Mouse (Mus musculus): ENCODE data around the gene Ccdc149. TPM values are rescaled to one million over a fixed set of nuclear protein-coding genes. Genes with fewer than 3 reads are reported as not detected.

Gene Ccdc149
- polyA plus RNA-seq, 1 experiment from 2014 or later: 0.68 TPM

DNA sequence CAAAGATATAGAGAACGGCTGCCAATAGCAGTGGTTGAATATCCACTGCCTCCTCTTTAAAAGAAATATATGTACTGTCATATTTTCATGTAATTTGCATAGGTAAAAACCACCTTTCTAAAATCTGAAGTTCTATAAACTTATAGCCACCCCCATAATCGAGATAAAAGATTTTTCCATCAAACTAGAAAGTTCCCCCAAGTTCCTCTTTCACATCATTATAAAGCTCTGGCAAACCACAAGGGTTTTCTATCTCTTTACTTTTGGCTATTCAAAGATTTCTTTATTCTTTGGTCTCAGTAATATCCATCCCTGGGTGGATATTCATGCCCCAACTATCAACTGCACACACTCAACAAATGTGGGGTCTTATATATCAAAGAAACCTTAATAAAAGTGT lies 8.9 kb downstream of the Ccdc149 start:
- H3K27ac ChIP-seq (replicated peaks; ENCODE audit: low read depth, low read length): no peak overlapping the region
- H3K36me3 ChIP-seq (ENCODE audit: control insufficient read depth, insufficient read depth, low read length): no peaks in the 10 kb centered on the region
- H3K4me1 ChIP-seq (ENCODE audit: control insufficient read depth, insufficient read depth, low read length): no peaks in the 10 kb centered on the region
- no peak for DNase-seq (ENCODE audit: low spot score)
- H3K9me3 ChIP-seq (ENCODE audit: control insufficient read depth, low read length): no peaks in the 10 kb centered on the region
- H3K9ac ChIP-seq (ENCODE audit: low read length): no peak overlapping the region
- no peak overlapping the region for H3K4me2 ChIP-seq (ENCODE audit: low read depth, severe bottlenecking)
- H3K27me3 ChIP-seq (ENCODE audit: control insufficient read depth, insufficient read depth, low read length): no peaks in the 10 kb centered on the region
- 75% methylated on average over 2 of the region's 2 CpGs for WGBS
- no peak overlapping the region for H3K4me3 ChIP-seq (ENCODE audit: low read depth, low read length)
- no peak for ATAC-seq (ENCODE audit: insufficient number of reproducible peaks, low FRiP score, low TSS enrichment, low read depth)

DNA sequence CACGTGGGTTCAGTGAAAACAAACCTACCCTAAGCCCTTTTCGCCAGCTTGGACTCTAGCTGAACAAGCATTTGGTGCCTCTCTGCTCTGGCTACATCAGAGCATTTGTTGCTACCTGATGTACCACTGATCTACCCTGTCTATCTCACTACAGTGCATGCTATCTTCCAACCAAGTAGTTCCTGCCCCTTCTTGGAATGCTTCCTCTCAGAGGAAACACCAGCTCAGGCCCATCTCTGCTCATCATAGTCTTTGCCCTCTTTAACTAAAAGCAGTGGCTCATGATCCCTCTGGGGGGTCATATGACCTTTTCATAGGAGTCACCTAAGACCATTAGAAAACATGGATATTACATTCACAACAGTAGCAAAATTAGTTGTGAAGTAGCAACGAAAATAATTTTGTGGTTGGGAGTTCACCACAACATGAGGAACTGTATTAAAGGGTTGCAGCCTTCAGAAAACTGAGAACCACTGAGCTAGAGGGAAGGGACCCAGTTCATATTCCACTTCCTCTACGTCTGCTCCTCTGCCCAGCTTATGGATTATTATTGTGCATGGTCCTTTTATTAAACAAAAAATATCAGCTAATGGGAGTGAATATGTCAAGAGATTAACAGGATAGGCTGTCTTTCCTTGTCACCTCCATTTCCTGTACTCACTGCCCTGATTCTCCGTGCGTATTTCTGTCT lies 9.7 kb downstream of the Ccdc149 start:
- Histone ChIP-seq H3K4me2 (ENCODE audit: low read depth, severe bottlenecking) (no peak overlapping the region), H3K27ac (replicated peaks; ENCODE audit: low read depth, low read length) (no peak overlapping the region), H3K4me3 (ENCODE audit: low read depth, low read length) (no peak overlapping the region), H3K4me1 (ENCODE audit: control insufficient read depth, insufficient read depth, low read length) (no peaks in the 10 kb centered on the region), H3K36me3 (ENCODE audit: control insufficient read depth, insufficient read depth, low read length) (no peaks in the 10 kb centered on the region), H3K27me3 (ENCODE audit: control insufficient read depth, insufficient read depth, low read length) (no peaks in the 10 kb centered on the region), H3K9ac (ENCODE audit: low read length) (no peak overlapping the region), H3K9me3 (ENCODE audit: control insufficient read depth, low read length) (no peaks in the 10 kb centered on the region)
- DNase-seq (ENCODE audit: low spot score): no peak
- no peak for ATAC-seq (ENCODE audit: insufficient number of reproducible peaks, low FRiP score, low TSS enrichment, low read depth)
- WGBS: 78% methylated on average over 6 of the region's 6 CpGs

DNA sequence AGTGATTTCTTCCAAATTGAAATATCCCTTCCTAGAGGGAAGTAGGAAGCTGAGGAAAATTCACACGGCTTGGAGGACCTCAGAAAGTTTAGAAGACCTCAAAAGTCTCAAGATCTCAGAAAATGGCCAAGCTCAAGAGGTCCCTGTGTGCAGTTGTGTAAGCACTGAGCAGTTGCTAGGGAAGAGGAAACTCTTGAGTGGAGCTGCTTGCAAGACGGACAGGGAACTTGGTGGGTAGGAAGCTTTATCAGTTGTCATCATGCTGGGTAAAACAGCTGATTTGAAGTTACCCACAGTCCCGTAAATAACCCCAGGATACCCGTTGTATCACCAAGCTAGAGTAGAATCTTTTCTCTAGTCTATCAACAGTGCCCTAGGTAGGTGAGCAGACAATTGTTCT lies 12.0 kb downstream of the Ccdc149 start:
- Histone ChIP-seq H3K4me3 (ENCODE audit: low read depth, low read length) (no peak overlapping the region), H3K9ac (ENCODE audit: low read length) (no peak overlapping the region), H3K4me1 (ENCODE audit: control insufficient read depth, insufficient read depth, low read length) (no peaks in the 10 kb centered on the region), H3K4me2 (ENCODE audit: low read depth, severe bottlenecking) (no peak overlapping the region), H3K27me3 (ENCODE audit: control insufficient read depth, insufficient read depth, low read length) (no peaks in the 10 kb centered on the region), H3K36me3 (ENCODE audit: control insufficient read depth, insufficient read depth, low read length) (no peaks in the 10 kb centered on the region), H3K9me3 (ENCODE audit: control insufficient read depth, low read length) (no peaks in the 10 kb centered on the region), H3K27ac (replicated peaks; ENCODE audit: low read depth, low read length) (no peak overlapping the region)
- WGBS: 83% methylated on average over 4 of the region's 4 CpGs
- ATAC-seq (ENCODE audit: insufficient number of reproducible peaks, low FRiP score, low TSS enrichment, low read depth) (no peak), DNase-seq (ENCODE audit: low spot score) (no peak)

DNA sequence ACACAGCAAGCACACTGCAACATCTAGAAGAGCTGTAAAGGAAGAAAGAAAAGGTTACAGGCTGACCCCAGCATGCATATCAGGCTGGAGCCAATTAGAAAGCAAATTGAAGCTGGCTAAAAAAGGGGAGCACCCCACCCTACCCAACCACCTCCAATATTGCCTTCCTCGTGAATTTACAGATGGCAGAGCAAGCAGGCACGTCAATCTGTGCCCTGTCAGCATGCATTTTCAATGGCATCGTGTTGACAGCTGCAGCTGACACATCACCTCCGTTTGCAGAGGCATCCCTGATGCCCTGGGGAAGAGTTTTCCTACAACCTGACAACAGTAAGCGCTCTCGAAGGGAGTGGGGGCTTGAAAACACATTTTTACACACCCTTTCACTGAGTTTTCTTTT lies 14.2 kb downstream of the Ccdc149 start:
- Histone ChIP-seq H3K4me2 (ENCODE audit: low read depth, severe bottlenecking) (no peak overlapping the region), H3K27ac (replicated peaks; ENCODE audit: low read depth, low read length) (no peak overlapping the region), H3K36me3 (ENCODE audit: control insufficient read depth, insufficient read depth, low read length) (no peaks in the 10 kb centered on the region), H3K4me1 (ENCODE audit: control insufficient read depth, insufficient read depth, low read length) (no peaks in the 10 kb centered on the region), H3K4me3 (ENCODE audit: low read depth, low read length) (no peak overlapping the region), H3K9ac (ENCODE audit: low read length) (no peak overlapping the region), H3K9me3 (ENCODE audit: control insufficient read depth, low read length) (no peaks in the 10 kb centered on the region), H3K27me3 (ENCODE audit: control insufficient read depth, insufficient read depth, low read length) (no peaks in the 10 kb centered on the region)
- 69% methylated on average over 6 of the region's 6 CpGs for WGBS
- no peak for DNase-seq (ENCODE audit: low spot score)
- ATAC-seq (ENCODE audit: insufficient number of reproducible peaks, low FRiP score, low TSS enrichment, low read depth): no peak

DNA sequence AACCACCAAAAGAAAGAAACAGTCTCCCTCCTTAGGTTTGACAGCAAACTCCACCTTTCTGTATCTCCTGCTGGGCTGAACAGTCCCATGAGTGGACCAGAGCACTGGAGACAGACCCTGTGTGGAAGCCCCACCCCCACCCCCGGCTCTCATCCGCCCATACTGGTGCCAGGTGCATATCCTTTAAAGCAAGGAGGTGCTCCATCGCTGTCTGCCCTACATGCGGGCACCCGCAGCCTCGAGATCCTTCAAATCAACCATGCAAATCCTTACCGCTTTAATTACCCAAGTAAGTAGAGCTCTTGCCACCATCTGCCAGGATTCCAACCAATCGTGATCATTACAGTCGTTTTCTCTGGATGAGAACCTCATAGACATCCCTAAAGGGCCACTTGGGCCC lies 20.5 kb downstream of the Ccdc149 start:
- no peak overlapping the region for H3K27ac ChIP-seq (replicated peaks; ENCODE audit: low read depth, low read length)
- no peaks in the 10 kb centered on the region for H3K9me3 ChIP-seq (ENCODE audit: control insufficient read depth, low read length)
- H3K36me3 ChIP-seq (ENCODE audit: control insufficient read depth, insufficient read depth, low read length): no peaks in the 10 kb centered on the region
- H3K4me1 ChIP-seq (ENCODE audit: control insufficient read depth, insufficient read depth, low read length): no peaks in the 10 kb centered on the region
- no peak overlapping the region for H3K4me2 ChIP-seq (ENCODE audit: low read depth, severe bottlenecking)
- no peak overlapping the region for H3K9ac ChIP-seq (ENCODE audit: low read length)
- no peak for ATAC-seq (ENCODE audit: insufficient number of reproducible peaks, low FRiP score, low TSS enrichment, low read depth)
- H3K27me3 ChIP-seq (ENCODE audit: control insufficient read depth, insufficient read depth, low read length): no peaks in the 10 kb centered on the region
- no peak for DNase-seq (ENCODE audit: low spot score)
- H3K4me3 ChIP-seq (ENCODE audit: low read depth, low read length): no peak overlapping the region
- 84% methylated on average over 9 of the region's 9 CpGs for WGBS

DNA sequence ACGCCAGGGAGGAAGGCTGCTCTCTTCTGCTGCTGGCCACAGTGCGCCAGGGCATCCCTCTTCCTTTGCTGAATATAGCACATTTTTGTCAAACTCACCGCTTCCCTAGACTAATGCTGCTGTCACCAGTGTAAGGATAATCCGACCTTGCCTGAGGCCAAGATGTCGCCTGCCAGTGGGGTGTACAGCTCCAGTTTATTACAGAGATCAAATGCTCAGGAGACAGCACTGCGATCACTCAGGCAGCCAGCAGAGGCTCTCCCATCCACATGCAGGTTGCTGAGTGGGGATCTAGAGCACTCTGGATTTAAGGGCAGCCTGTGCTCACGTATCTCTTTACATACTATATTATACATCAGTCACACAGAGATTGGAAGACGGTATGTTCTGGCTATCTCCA lies 22.1 kb downstream of the Ccdc149 start:
- ATAC-seq (ENCODE audit: insufficient number of reproducible peaks, low FRiP score, low TSS enrichment, low read depth) (no peak), DNase-seq (ENCODE audit: low spot score) (no peak)
- no peak overlapping the region for H3K4me2 ChIP-seq (ENCODE audit: low read depth, severe bottlenecking)
- no peak overlapping the region for H3K9ac ChIP-seq (ENCODE audit: low read length)
- H3K27me3 ChIP-seq (ENCODE audit: control insufficient read depth, insufficient read depth, low read length): no peaks in the 10 kb centered on the region
- H3K27ac ChIP-seq (replicated peaks; ENCODE audit: low read depth, low read length): no peak overlapping the region
- no peaks in the 10 kb centered on the region for H3K4me1 ChIP-seq (ENCODE audit: control insufficient read depth, insufficient read depth, low read length)
- H3K9me3 ChIP-seq (ENCODE audit: control insufficient read depth, low read length): no peaks in the 10 kb centered on the region
- WGBS: 70% methylated on average over 8 of the region's 8 CpGs
- no peak overlapping the region for H3K4me3 ChIP-seq (ENCODE audit: low read depth, low read length)
- no peaks in the 10 kb centered on the region for H3K36me3 ChIP-seq (ENCODE audit: control insufficient read depth, insufficient read depth, low read length)

DNA sequence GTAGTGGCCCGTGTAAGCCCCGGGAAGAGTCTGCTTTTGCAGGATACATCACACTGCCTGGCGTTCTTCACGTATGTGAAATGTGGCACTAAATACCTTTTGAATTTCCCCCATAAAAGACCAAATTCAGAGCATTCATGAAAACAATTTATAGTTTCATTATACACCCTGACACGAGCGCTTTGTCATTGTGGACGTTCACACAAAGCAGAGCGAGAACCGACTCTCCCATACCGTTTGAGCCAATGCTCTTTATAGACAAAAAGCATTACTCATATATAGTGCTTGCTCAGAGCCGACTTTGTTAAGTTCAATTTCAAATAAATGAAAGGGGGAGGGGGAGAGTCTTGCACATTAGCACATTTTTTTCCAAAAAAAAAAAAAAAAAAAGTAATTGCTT lies 31.0 kb downstream of the Ccdc149 start:
- no peaks in the 10 kb centered on the region; the same call in 1 of the 2 replicates for H3K9me3 ChIP-seq (ENCODE audit: control insufficient read depth, low read length)
- no peaks in the 10 kb centered on the region for H3K36me3 ChIP-seq (ENCODE audit: control insufficient read depth, insufficient read depth, low read length)
- no peak overlapping the region for H3K27ac ChIP-seq (replicated peaks; ENCODE audit: low read depth, low read length)
- ATAC-seq (ENCODE audit: insufficient number of reproducible peaks, low FRiP score, low TSS enrichment, low read depth) (no peak), DNase-seq (ENCODE audit: low spot score) (no peak)
- H3K9ac ChIP-seq (ENCODE audit: low read length): no peak overlapping the region
- no peak overlapping the region for H3K4me2 ChIP-seq (ENCODE audit: low read depth, severe bottlenecking)
- no peak overlapping the region for H3K4me3 ChIP-seq (ENCODE audit: low read depth, low read length)
- H3K4me1 ChIP-seq (ENCODE audit: control insufficient read depth, insufficient read depth, low read length): no peaks in the 10 kb centered on the region
- H3K27me3 ChIP-seq (ENCODE audit: control insufficient read depth, insufficient read depth, low read length): no peaks in the 10 kb centered on the region
- WGBS: 88% methylated on average over 11 of the region's 11 CpGs

DNA sequence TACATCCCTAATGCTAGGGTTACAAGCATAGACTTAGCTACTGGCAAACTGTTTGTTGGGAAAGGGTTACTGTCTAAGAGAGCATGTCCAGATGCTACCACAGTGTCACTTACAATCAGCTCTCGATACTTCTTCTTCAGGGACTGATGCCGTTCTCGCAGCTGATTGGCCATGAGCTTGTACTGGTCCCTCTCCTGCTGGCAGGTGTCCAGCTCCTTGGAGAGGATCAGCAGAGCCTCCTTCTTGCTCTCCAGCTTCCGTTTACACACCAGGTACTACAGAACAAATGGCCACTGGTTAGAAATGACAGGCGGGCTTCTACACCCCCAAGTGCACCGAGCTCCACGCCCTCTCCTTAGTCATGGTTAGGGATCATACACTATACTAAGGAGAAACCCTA lies 32.4 kb downstream of the Ccdc149 start:
- H3K27me3 ChIP-seq (ENCODE audit: control insufficient read depth, insufficient read depth, low read length): no peaks in the 10 kb centered on the region
- H3K4me2 ChIP-seq (ENCODE audit: low read depth, severe bottlenecking): no peak overlapping the region
- 87% methylated on average over 7 of the region's 7 CpGs for WGBS
- H3K36me3 ChIP-seq (ENCODE audit: control insufficient read depth, insufficient read depth, low read length): no peaks in the 10 kb centered on the region
- no peaks in the 10 kb centered on the region for H3K4me1 ChIP-seq (ENCODE audit: control insufficient read depth, insufficient read depth, low read length)
- no peak overlapping the region for H3K9ac ChIP-seq (ENCODE audit: low read length)
- ATAC-seq (ENCODE audit: insufficient number of reproducible peaks, low FRiP score, low TSS enrichment, low read depth) (no peak), DNase-seq (ENCODE audit: low spot score) (no peak)
- no peak overlapping the region for H3K4me3 ChIP-seq (ENCODE audit: low read depth, low read length)
- H3K9me3 ChIP-seq (ENCODE audit: control insufficient read depth, low read length): no peaks in the 10 kb centered on the region; the same call in 1 of the 2 replicates
- no peak overlapping the region for H3K27ac ChIP-seq (replicated peaks; ENCODE audit: low read depth, low read length)

DNA sequence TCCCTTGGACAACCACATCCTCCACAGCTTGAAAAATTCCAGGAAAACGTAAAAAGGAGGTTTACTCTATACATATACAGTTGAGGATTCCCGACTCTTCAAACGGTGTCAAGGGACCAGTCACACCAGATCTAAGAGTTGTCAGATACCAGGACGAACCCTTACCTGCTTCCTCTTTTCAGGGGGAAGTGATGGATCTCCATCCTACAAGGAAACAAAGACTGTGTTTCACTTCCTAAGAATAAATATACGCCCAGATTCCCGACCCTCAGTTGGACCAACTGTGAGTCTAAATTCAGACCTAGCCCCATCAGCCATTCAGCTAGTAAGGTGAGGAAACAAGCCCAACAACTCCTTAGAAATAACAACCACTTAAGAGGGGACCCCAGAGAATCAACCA lies 35.8 kb downstream of the Ccdc149 start:
- ATAC-seq (ENCODE audit: insufficient number of reproducible peaks, low FRiP score, low TSS enrichment, low read depth) (no peak), DNase-seq (ENCODE audit: low spot score) (no peak)
- Histone ChIP-seq H3K9me3 (ENCODE audit: control insufficient read depth, low read length) (no peaks in the 10 kb centered on the region; the same call in 1 of the 2 replicates), H3K9ac (ENCODE audit: low read length) (no peak overlapping the region), H3K4me2 (ENCODE audit: low read depth, severe bottlenecking) (no peak overlapping the region), H3K27ac (replicated peaks; ENCODE audit: low read depth, low read length) (no peak overlapping the region), H3K27me3 (ENCODE audit: control insufficient read depth, insufficient read depth, low read length) (no peaks in the 10 kb centered on the region), H3K36me3 (ENCODE audit: control insufficient read depth, insufficient read depth, low read length) (no peaks in the 10 kb centered on the region), H3K4me1 (ENCODE audit: control insufficient read depth, insufficient read depth, low read length) (peaks cover 3% of the 10 kb centered on the region; the same call in 1 of the 2 replicates), H3K4me3 (ENCODE audit: low read depth, low read length) (no peak overlapping the region)
- WGBS: 84% methylated on average over 6 of the region's 6 CpGs
